Mouse (Mus musculus) myocyte (in vitro differentiated cells): ENCODE measurements around the gene Ptcra. TPM values are rescaled to one million over a fixed set of nuclear protein-coding genes. Genes with fewer than 3 reads are reported as not detected.

ENCODE experiments used
- H3K27me3 ChIP-seq: one replicate; pipeline ENCODE4 v1.6.1; 2011; ENCODE audit not compliant: control insufficient read depth, insufficient read depth, insufficient read length
- H3K36me3 ChIP-seq: one replicate; pipeline ENCODE4 v1.6.1; 2011; ENCODE audit not compliant: control insufficient read depth, insufficient read depth
- H3K4me2 ChIP-seq: one replicate; pipeline ENCODE4 v1.6.1; 2011; ENCODE audit warnings: low read depth, control low read depth
- H3K4me3 ChIP-seq: one replicate; pipeline ENCODE4 v1.5.1; 2011; ENCODE audit warnings: mild to moderate bottlenecking, control low read depth, moderate library complexity
- H3K79me2 ChIP-seq: one replicate; pipeline ENCODE4 v1.6.1; 2011; ENCODE audit not compliant: control insufficient read depth, insufficient read depth
- H3ac ChIP-seq: one replicate; pipeline ENCODE4 v1.6.1; 2011; ENCODE audit not compliant: control insufficient read depth, insufficient read length
- CEBPB ChIP-seq: IDR thresholded peaks from 2 replicates; pipeline ENCODE4 v1.6.1; 2011; ENCODE audit warnings: mild to moderate bottlenecking, moderate library complexity; ENCODE audit not compliant: poor library complexity, insufficient read depth, severe bottlenecking
- E2F4 ChIP-seq: IDR thresholded peaks from one replicate; pipeline ENCODE4 v1.6.1; 2011; ENCODE audit warnings: mild to moderate bottlenecking, control low read depth, moderate library complexity; ENCODE audit not compliant: insufficient read depth
- MAX ChIP-seq: IDR thresholded peaks from one replicate; pipeline ENCODE4 v1.6.1; 2011; ENCODE audit warnings: low read depth, mild to moderate bottlenecking, control low read depth
- MYOD1 ChIP-seq, 3 experiments: IDR thresholded peaks; one replicate each; pipeline ENCODE4 v1.6.1; 2011; ENCODE audit warnings: control low read depth in 2 of 3, low read depth in 2 of 3, mild to moderate bottlenecking in 2 of 3, moderate library complexity in 1 of 3; ENCODE audit not compliant: insufficient read length in 2 of 3, control insufficient read depth in 1 of 3
- MYOG ChIP-seq, 3 experiments: IDR thresholded peaks; one replicate each; pipeline ENCODE4 v1.6.1; 2011; ENCODE audit warnings: control low read depth in 2 of 3, low read depth in 2 of 3, mild to moderate bottlenecking in 2 of 3; ENCODE audit not compliant: insufficient read length in 2 of 3, control insufficient read depth in 1 of 3, insufficient read depth in 1 of 3
- POLR2A ChIP-seq: IDR thresholded peaks from one replicate; pipeline ENCODE4 v1.6.1; 2011; ENCODE audit warnings: low read depth, mild to moderate bottlenecking, control low read depth, moderate library complexity; ENCODE audit not compliant: insufficient read length
- POLR2AphosphoS2 ChIP-seq: IDR thresholded peaks from one replicate; pipeline ENCODE4 v1.6.1; 2011; ENCODE audit warnings: low read depth, control low read depth; ENCODE audit not compliant: insufficient read length
- REST ChIP-seq: IDR thresholded peaks from one replicate; pipeline ENCODE4 v1.6.1; 2011; ENCODE audit warnings: mild to moderate bottlenecking, control low read depth, moderate library complexity; ENCODE audit not compliant: insufficient read depth, insufficient read length
- SRF ChIP-seq: IDR thresholded peaks from one replicate; pipeline ENCODE4 v1.6.1; 2011; ENCODE audit warnings: low read depth; ENCODE audit not compliant: control insufficient read depth, insufficient read length
- TCF12 ChIP-seq: IDR thresholded peaks from one replicate; pipeline ENCODE4 v1.6.1; 2011; ENCODE audit warnings: mild to moderate bottlenecking, control low read depth; ENCODE audit not compliant: poor library complexity, insufficient read depth, severe bottlenecking
- TCF3 ChIP-seq: IDR thresholded peaks from one replicate; pipeline ENCODE4 v1.6.1; 2011; ENCODE audit warnings: low read depth, control low read depth; ENCODE audit not compliant: insufficient read length
- USF1 ChIP-seq: IDR thresholded peaks from one replicate; pipeline ENCODE4 v1.6.1; 2011; ENCODE audit warnings: low read depth, mild to moderate bottlenecking, control low read depth, moderate library complexity
- polyA plus RNA-seq: library from polyadenylated mRNA; unstranded; fragments of >200 nt; fragmentation: generic; extraction: Trizol; gene quantifications from one replicate; pipeline ENCODE4 v1.2.1, GENCODE M21; 2012; ENCODE audit warnings: missing spikeins

Gene Ptcra
- polyA plus RNA-seq, 1 experiment, result 0.06 TPM

DNA sequence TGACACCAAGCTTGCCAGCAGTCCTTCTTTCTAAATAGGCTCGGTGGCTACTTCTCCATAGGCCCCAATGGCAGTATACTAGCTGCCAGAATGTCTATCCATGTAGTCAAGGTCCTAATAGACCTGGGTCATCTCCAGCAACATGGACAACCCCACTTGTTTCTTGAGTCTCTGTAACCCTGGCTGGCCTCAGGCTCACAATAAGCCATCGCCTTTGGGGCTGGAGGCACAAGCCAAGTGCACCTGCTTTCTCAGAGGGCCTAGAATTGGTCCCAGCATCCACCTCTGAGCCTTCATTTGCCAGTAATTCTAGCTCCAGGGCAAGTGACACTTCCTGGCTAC, 10.6 kb upstream of the Ptcra start:
- Histone ChIP-seq H3K36me3 (peaks cover 35% of the 10 kb centered on the region), H3K79me2 (peaks cover 4% of the 10 kb centered on the region), H3K27me3 (no peaks in the 10 kb centered on the region), H3K4me3 (peak overlapping the region; percentile 91), H3K4me2 (peak overlapping the region; percentile 94), H3ac (no peak overlapping the region)
- TF ChIP-seq MAX (no peak), POLR2AphosphoS2 (peak; percentile 47), SRF (no peak), TCF12 (no peak)

DNA sequence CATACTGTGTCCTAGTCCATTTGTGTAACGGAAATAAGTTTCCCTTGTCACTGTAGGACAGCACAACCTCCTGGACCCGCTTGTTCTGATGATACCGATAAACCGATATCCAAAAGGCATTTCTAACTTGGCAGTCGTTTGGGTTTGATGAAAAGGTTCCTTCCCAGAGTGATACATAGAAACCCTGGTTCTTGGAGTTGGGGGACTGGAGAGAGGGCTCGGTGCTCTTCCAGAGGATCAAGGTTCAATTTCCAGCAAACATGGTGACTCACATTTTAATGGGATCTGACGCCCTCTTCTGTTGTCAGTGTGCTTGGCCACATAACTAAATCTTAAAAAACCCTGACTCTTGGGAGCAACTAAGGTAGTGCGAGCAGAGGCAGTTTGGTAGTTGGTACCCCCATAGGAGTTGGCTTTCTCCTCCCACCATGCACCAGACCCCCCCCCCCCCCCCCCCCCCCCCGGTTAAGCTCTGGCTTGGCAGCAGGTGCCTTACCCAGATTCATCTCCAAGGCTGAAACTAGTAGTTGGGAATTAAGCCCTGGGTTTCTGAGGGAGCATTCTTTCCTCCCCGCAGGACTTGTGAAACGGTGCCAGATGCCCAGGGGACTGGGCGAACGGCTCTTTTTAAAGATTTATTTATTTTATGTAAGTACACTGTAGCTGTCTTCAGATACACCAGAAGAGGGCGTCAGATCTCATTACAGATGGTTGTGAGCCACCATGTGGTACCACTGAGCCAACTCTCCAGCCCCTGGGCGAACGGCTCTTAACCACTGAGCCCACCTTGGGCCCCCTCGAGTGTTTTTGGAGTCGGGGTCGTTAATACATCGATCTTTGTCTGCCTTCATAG, 10.0 kb upstream of the Ptcra start:
- H3K4me2 ChIP-seq, result peak overlapping the region; percentile 94
- TF ChIP-seq SRF (no peak), E2F4 (no peak), TCF12 (no peak), POLR2AphosphoS2 (peak; percentile 56)

DNA sequence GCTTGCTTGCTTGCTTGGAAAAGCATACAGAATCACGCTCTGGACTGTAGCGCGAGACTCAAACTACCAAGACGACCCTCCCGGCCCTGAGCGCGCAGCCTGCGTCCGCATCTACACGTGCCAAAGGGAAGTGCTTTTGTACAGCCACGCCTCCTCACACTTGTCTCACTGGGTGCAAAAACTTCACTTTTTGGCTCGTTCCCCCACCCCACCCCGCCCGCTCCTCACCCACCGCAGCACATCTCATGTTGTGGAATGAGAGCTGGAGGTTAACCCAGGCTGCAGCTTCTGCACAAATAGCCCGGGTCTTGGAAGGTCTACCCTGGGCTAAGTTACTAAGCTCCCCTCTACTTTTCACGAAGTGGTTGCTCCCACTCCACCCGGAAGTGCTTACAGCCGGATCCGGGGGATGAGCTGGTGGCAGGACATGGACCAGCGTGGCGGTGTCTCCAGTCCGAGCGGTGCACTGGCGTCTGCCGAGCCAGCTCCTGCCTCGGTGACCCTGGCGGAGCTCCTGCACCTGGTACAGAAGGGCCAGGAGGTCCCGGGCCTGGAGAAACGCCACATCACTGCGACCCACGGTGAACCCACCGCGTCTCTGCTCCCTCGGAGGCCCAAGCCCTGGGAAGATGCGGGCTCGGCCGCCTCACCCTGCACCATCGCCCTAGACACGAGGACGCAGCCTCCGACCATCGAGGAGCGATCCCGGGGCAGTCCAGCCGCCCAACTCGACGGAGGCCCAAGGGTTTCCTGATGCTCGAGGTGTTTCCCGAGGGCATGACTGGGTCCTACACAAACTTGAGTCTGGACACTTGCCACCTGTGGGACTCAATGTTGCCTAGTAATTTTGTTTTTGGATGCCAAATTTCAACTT, 9.1 kb upstream of the Ptcra start, which contains the start of gene 2310039H08Rik:
TSS of gene 2310039H08Rik (plus strand) at position 232 of the 874 bp plus-strand sequence.
- Histone ChIP-seq H3K4me3 (peak within 1 kb of the TSS; percentile 91), H3K79me2 (no peaks in the 10 kb centered on the region), H3K4me2 (peak within 1 kb of the TSS; percentile 94), H3ac (peak within 1 kb of the TSS; percentile 29), H3K27me3 (no peaks in the 10 kb centered on the region), H3K36me3 (peaks cover 23% of the 10 kb centered on the region)
- TF ChIP-seq POLR2A (peak; percentile 81), MYOG (IDR thresholded peaks at IDR 0.05; ENCODE audit: control insufficient read depth in 1 of 3, insufficient read depth in 1 of 3, insufficient read length in 2 of 3, low read depth in 2 of 3) (no peak), E2F4 (peak; percentile 1), POLR2AphosphoS2 (peak; percentile 93), MYOD1 (IDR thresholded peaks at IDR 0.05; ENCODE audit: control insufficient read depth in 1 of 3, insufficient read length in 2 of 3, low read depth in 2 of 3) (no peak), MAX (peak; percentile 81), TCF12 (no peak)

More for the DNA sequence above, 10.0 kb upstream of the Ptcra start:
- Histone ChIP-seq H3K4me3 (peak overlapping the region; percentile 91), H3K79me2 (no peaks in the 10 kb centered on the region), H3K27me3 (no peaks in the 10 kb centered on the region), H3ac (peak overlapping the region; percentile 29), H3K36me3 (peaks cover 29% of the 10 kb centered on the region)

DNA sequence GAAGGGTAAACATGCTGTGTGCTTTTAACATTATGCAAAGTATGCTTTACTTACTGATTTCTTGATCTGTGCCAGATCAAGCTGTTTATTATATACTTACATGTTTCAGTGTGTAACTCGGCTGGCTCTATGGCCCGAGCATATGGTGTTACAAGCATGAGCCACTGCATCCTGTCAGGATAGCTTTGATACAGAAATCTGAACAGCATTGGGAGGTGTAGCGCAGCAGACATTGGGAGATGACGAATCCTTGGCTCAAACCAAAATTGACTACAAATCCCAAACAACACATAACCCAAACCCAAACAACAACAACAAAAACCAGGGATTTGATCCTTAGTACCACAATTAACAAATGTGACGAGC, 8.5 kb upstream of the Ptcra start:
- Histone ChIP-seq H3K4me3 (peak overlapping the region; percentile 91), H3K36me3 (peaks cover 17% of the 10 kb centered on the region), H3ac (peak overlapping the region; percentile 29), H3K4me2 (peak overlapping the region; percentile 94), H3K79me2 (no peaks in the 10 kb centered on the region), H3K27me3 (no peaks in the 10 kb centered on the region)
- TF ChIP-seq MYOG (IDR thresholded peaks at IDR 0.05; ENCODE audit: control insufficient read depth in 1 of 3, insufficient read depth in 1 of 3, insufficient read length in 2 of 3, low read depth in 2 of 3) (no peak), TCF3 (no peak), CEBPB (no peak)

DNA sequence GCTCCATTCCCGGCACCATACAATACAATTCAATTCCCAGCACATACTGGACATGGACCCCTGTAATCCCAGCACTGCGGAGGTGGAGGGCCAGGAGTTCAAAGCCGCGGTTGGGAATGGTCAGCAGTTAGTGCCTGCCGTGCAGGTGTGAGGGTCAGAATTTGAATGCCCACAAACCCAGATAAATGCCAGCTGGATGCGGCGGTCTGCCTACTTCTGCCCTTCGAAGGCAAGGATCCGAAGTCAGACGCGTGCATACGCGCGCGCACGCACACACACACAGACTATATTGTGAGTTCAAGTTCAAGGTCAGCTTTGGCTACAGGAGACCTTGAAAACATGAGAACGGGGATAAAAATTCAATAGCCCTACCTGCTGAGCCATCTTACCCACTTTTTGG, 8.1 kb upstream of the Ptcra start:
- H3K79me2 ChIP-seq, result no peaks in the 10 kb centered on the region
- no peak for TF ChIP-seq CEBPB
- no peak for TF ChIP-seq MYOG (IDR thresholded peaks at IDR 0.05; ENCODE audit: control insufficient read depth in 1 of 3, insufficient read depth in 1 of 3, insufficient read length in 2 of 3, low read depth in 2 of 3)
- TF ChIP-seq REST, result no peak
- TF ChIP-seq SRF, result no peak
- no peak for TF ChIP-seq MYOD1 (IDR thresholded peaks at IDR 0.05; ENCODE audit: control insufficient read depth in 1 of 3, insufficient read length in 2 of 3, low read depth in 2 of 3)
- TF ChIP-seq POLR2AphosphoS2, result no peak
- TF ChIP-seq TCF3, result no peak
- no peak for TF ChIP-seq MAX
- TF ChIP-seq USF1, result no peak
- no peak for TF ChIP-seq E2F4
- TF ChIP-seq TCF12, result no peak
- no peak for TF ChIP-seq POLR2A

More for the DNA sequence above, 8.1 kb upstream of the Ptcra start:
- Histone ChIP-seq H3ac (no peak overlapping the region), H3K27me3 (no peaks in the 10 kb centered on the region), H3K36me3 (peaks cover 15% of the 10 kb centered on the region), H3K4me2 (peak overlapping the region; percentile 94), H3K4me3 (peak overlapping the region; percentile 91)
